Mouse (Mus musculus) G1E (cell line): ENCODE results near the gene D430041D05Rik.

Source experiments
- CTCF ChIP-seq: IDR thresholded peaks from 2 replicates; pipeline ENCODE4 v1.5.1; 2012; ENCODE audit warnings: low read depth, low read length, inconsistent platforms, mixed read lengths
- GATA1 ChIP-seq: IDR thresholded peaks from 2 replicates; pipeline ENCODE4 v1.6.1; 2012; ENCODE audit warnings: borderline replicate concordance, low read length, inconsistent platforms, mixed read lengths
- POLR2AphosphoS5 ChIP-seq: IDR thresholded peaks from 2 replicates; pipeline ENCODE4 v1.6.1; 2012; ENCODE audit warnings: low read depth, low read length, inconsistent platforms; ENCODE audit not compliant: insufficient replicate concordance
- TAL1 ChIP-seq: conservative IDR thresholded peaks from 2 replicates; pipeline ENCODE4 v1.6.1; 2012; ENCODE audit warnings: low read depth, low read length, inconsistent platforms, mixed read lengths

GRCm38 (mm10) chr2:104411806-104412205, 993 bp upstream of the D430041D05Rik start:
- TF ChIP-seq CTCF: no peak
- TF ChIP-seq GATA1: no peak
- TF ChIP-seq TAL1: no peak
- no peak for TF ChIP-seq POLR2AphosphoS5
